ENCODE assay signal across 8 mouse cellular contexts in genomic region chr15:86214549-86215201, GRCm38 (mm10). TPM values are rescaled to one million over a fixed set of nuclear protein-coding genes. Genes with fewer than 3 reads are reported as not detected.
DNase-seq lines count a peak whose midpoint lies in the region; ATAC-seq and TF ChIP-seq lines count a peak whose summit lies in the region.

No protein-coding gene starts in this region.

- H3K27me3 ChIP-seq in forebrain, embryonic 13.5 days = no peaks in the 10 kb centered on the region
- H3K27me3 ChIP-seq in liver, embryonic 15.5 days = no peaks in the 10 kb centered on the region

- no peaks in the 10 kb centered on the region for H3K36me3 ChIP-seq in forebrain, embryonic 13.5 days (ENCODE audit: poor library complexity, severe bottlenecking)
- H3K36me3 ChIP-seq in liver, embryonic 15.5 days (replicated peaks) = no peaks in the 10 kb centered on the region

- H3K4me2 ChIP-seq in forebrain, embryonic 13.5 days = peak overlapping the region; percentile 99
- H3K4me2 ChIP-seq in liver, embryonic 15.5 days = peak overlapping the region; percentile 92

- peak overlapping the region; percentile 91 for H3K4me3 ChIP-seq in gastrocnemius, adult 2 months
- H3K4me3 ChIP-seq in forebrain, embryonic 13.5 days = peak overlapping the region; percentile 78
- peak overlapping the region; percentile 85 for H3K4me3 ChIP-seq in liver, embryonic 15.5 days (replicated peaks)

- peak overlapping the region; percentile 96 for H3K27ac ChIP-seq in gastrocnemius, adult 2 months
- H3K27ac ChIP-seq in forebrain, embryonic 13.5 days = peak overlapping the region; percentile 82
- peak overlapping the region; percentile 84 for H3K27ac ChIP-seq in liver, embryonic 15.5 days (replicated peaks)

- peak overlapping the region; percentile 87 for H3K9ac ChIP-seq in forebrain, embryonic 13.5 days
- H3K9ac ChIP-seq in liver, embryonic 15.5 days = peak overlapping the region; percentile 87

- no peak for DNase-seq in gastrocnemius, adult 2 months
- DNase-seq in gastrocnemius, postnatal 36 days = no peak
- peak; percentile 19 for DNase-seq in CD4-positive helper T cell, adult 2 months (ENCODE audit: low read depth, low spot score)
- no peak for DNase-seq in adrenal gland, adult 18-20 months (ENCODE audit: low spot score in 2 of 2)
- no peak for DNase-seq in left cerebral cortex, postnatal 4 days
- DNase-seq in c-Kit-positive CD71-positive TER-119-positive erythroid progenitor cells, embryonic 14.5 days (ENCODE audit: low spot score) = no peak

- TF ChIP-seq CTCF in gastrocnemius, adult 2 months (IDR thresholded peaks at IDR 0.05) = no peak

- ATAC-seq in forebrain, embryonic 13.5 days = peak; percentile 80
- ATAC-seq in liver, embryonic 15.5 days (ENCODE audit: insufficient read depth) = peak; percentile 63

- peaks cover 27% of the 10 kb centered on the region for H3K4me1 ChIP-seq in forebrain, embryonic 13.5 days
- peaks cover 39% of the 10 kb centered on the region for H3K4me1 ChIP-seq in liver, embryonic 15.5 days (replicated peaks)

- H3K9me3 ChIP-seq in forebrain, embryonic 13.5 days (replicated peaks) = no peaks in the 10 kb centered on the region
- no peaks in the 10 kb centered on the region for H3K9me3 ChIP-seq in liver, embryonic 15.5 days (replicated peaks)

- intact Hi-C loops in gastrocnemius, adult 2 months (cut with DNase I) = loop anchor here (1.0 kb wide), 1 partner anchor 26 kb away; no protein-coding TSS in a partner anchor
- intact Hi-C loops in gastrocnemius, postnatal 36 days (cut with DNase I) = no loop called here
- intact Hi-C loops in left cerebral cortex, postnatal 4 days (cut with DNase I) = no loop called here

- WGBS in forebrain, embryonic 13.5 days = 15% methylated on average over 25 of the region's 25 CpGs
- WGBS in liver, embryonic 15.5 days (ENCODE audit: insufficient replicate concordance) = 7% methylated on average over 25 of the region's 25 CpGs

RNA-seq across cellular contexts. Expression of gene Tbc1d22a, which starts 0.4 kb away (rescaled TPM):
- 10 to 100 TPM; 12.4 to 16.3 TPM for total RNA-seq in gastrocnemius, adult 2 months (2021)
- 10 to 100 TPM; 13.5 to 16.0 TPM for total RNA-seq in gastrocnemius, postnatal 36 days (2021)
- 10.1 and 10.7 TPM in 2 replicates for polyA plus RNA-seq in forebrain, embryonic 13.5 days (2015; fragmentation: Nextera tagmentation; extraction: Ambion mirVana)
- 6.6 and 8.3 TPM in 2 replicates for polyA plus RNA-seq in liver, embryonic 15.5 days (2015; fragmentation: Nextera tagmentation; extraction: Ambion mirVana)
- 10 to 100 TPM; 28.2 to 29.1 TPM for total RNA-seq in adrenal gland, adult 18-20 months (2021)
- 10 to 100 TPM; 17.9 to 19.3 TPM for total RNA-seq in left cerebral cortex, postnatal 4 days (2021)

RNA-seq across cellular contexts. Expression of gene Cerk, which starts 28.7 kb away (rescaled TPM):
- 1 to 10 TPM; 4.2 to 8.1 TPM for total RNA-seq in gastrocnemius, adult 2 months (2021)
- 1 to 10 TPM; 3.6 to 5.3 TPM for total RNA-seq in gastrocnemius, postnatal 36 days (2021)
- polyA plus RNA-seq in forebrain, embryonic 13.5 days (2015; fragmentation: Nextera tagmentation; extraction: Ambion mirVana) = 19.0 and 20.0 TPM in 2 replicates
- 4.1 and 4.8 TPM in 2 replicates for polyA plus RNA-seq in liver, embryonic 15.5 days (2015; fragmentation: Nextera tagmentation; extraction: Ambion mirVana)
- 10 to 100 TPM; 40.6 to 68.6 TPM for total RNA-seq in adrenal gland, adult 18-20 months (2021)
- total RNA-seq in left cerebral cortex, postnatal 4 days (2021) = 10 to 100 TPM; 29.0 to 31.4 TPM
